Mouse (Mus musculus) limb, embryonic 14.5 days (tissue): ENCODE measurements around the gene Hrh3. TPM values are rescaled to one million over a fixed set of nuclear protein-coding genes. Genes with fewer than 3 reads are reported as not detected.

Experiments used
- ATAC-seq: fragments of 200-750 bp; cut with Nextera tagmentation; 2 replicates; pipeline ENCODE4 v1.8.0; 2017; ENCODE audit warnings: low read depth, moderate number of reproducible peaks, moderate TSS enrichment; ENCODE audit not compliant: low FRiP score
- DNase-seq: peaks from one replicate; pipeline ENCODE4 v3.0.0-alpha.2; 2015; ENCODE audit warnings: low spot score
- H3K27ac ChIP-seq: fragments of 300-500 bp; sonication (generic); replicated peaks from 2 replicates; pipeline ENCODE4 v1.5.1; 2014; ENCODE audit warnings: low read depth, mild to moderate bottlenecking, low read length, moderate library complexity, mixed read lengths
- H3K27me3 ChIP-seq: fragments of 300-500 bp; sonication (generic); 2 replicates; pipeline ENCODE4 v1.6.1; 2014; ENCODE audit warnings: low read length, mixed read lengths; ENCODE audit not compliant: control insufficient read depth, insufficient read depth
- H3K36me3 ChIP-seq: fragments of 300-500 bp; sonication (generic); 2 replicates; pipeline ENCODE4 v1.6.1; 2014; ENCODE audit warnings: mild to moderate bottlenecking, low read length, moderate library complexity, mixed read lengths; ENCODE audit not compliant: control insufficient read depth, insufficient read depth
- H3K4me1 ChIP-seq: fragments of 300-500 bp; sonication (generic); 2 replicates; pipeline ENCODE4 v1.6.1; 2014; ENCODE audit warnings: antibody characterized with exemption, low read length, mixed read lengths; ENCODE audit not compliant: control insufficient read depth, insufficient read depth
- H3K4me2 ChIP-seq: fragments of 300-500 bp; sonication (generic); replicated peaks from 2 replicates; pipeline ENCODE4 v1.6.1; 2014; ENCODE audit warnings: low read depth, mild to moderate bottlenecking, low read length, moderate library complexity; ENCODE audit not compliant: severe bottlenecking
- H3K4me3 ChIP-seq: fragments of 300-500 bp; sonication (generic); replicated peaks from 2 replicates; pipeline ENCODE4 v1.5.1; 2014; ENCODE audit warnings: low read length
- H3K9ac ChIP-seq: fragments of 300-500 bp; sonication (generic); 2 replicates; pipeline ENCODE4 v1.6.1; 2014; ENCODE audit warnings: mild to moderate bottlenecking, low read depth, low read length, moderate library complexity; ENCODE audit not compliant: severe bottlenecking
- H3K9me3 ChIP-seq: fragments of 300-500 bp; sonication (generic); 2 replicates; pipeline ENCODE4 v1.6.1; 2016; ENCODE audit warnings: low read length; ENCODE audit not compliant: control insufficient read depth
- POLR2A ChIP-seq: fragments of 200-500 bp; IDR thresholded peaks from 2 replicates; pipeline ENCODE4 v1.8.0; 2012; ENCODE audit warnings: inconsistent platforms, mild to moderate bottlenecking, moderate library complexity, borderline replicate concordance; ENCODE audit not compliant: insufficient read depth, insufficient read length; ENCODE audit errors: extremely low read depth
- WGBS: fragments of 180-500 bp; shearing (Covaris S2); extraction: QIAGEN DNeasy Blood & Tissue Kit; methylation state at CpG from one replicate; pipeline ENCODE4 v1.1.7; 2014; 5-methylcytosine and 5-hydroxymethylcytosine counted together
- polyA plus RNA-seq, 2 experiments: library from polyadenylated mRNA; depleted of rRNA in 1 of 2; stranded (reverse) in 1 of 2; unstranded in 1 of 2; fragments of >200 nt; fragmentation: Nextera tagmentation in 1 of 2; extraction: Ambion mirVana in 1 of 2; gene quantifications; 2 replicates each; pipeline versions ENCODE4 v1.2.1 to v1.2.3; 2012 to 2014

Gene Hrh3
- polyA plus RNA-seq, 2 experiments, result 0.10 to 0.17 TPM

DNA sequence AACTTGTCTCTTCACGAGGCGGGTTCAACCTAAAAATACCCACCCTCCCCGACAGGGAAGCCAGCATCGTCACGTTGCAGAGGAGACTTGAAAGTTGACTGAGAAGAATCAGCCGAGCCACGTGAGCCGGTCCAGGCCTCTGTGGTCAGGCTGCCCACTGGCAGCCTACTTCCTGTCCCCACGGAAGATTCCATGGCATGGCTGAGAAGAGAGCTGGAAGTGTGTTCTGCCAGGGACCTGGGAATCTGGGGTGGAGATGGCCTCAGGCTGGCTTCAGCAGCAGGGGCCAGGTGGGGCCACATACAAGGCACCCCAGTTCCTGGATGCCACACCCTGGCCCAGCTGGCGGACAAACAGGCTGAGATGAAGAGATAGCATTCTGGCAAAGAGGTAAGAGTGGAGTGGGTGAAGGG is 11.8 kb upstream of the Hrh3 start:
- Histone ChIP-seq H3K9ac (no peak overlapping the region), H3K4me1 (peaks cover 11% of the 10 kb centered on the region), H3K27me3 (no peaks in the 10 kb centered on the region), H3K36me3 (no peaks in the 10 kb centered on the region), H3K9me3 (no peaks in the 10 kb centered on the region), H3K27ac (no peak overlapping the region), H3K4me3 (no peak overlapping the region), H3K4me2 (no peak overlapping the region)
- WGBS, result 66% methylated on average over 10 of the region's 10 CpGs
- TF ChIP-seq POLR2A, result no peak
- no peak for ATAC-seq
- DNase-seq, result no peak

DNA sequence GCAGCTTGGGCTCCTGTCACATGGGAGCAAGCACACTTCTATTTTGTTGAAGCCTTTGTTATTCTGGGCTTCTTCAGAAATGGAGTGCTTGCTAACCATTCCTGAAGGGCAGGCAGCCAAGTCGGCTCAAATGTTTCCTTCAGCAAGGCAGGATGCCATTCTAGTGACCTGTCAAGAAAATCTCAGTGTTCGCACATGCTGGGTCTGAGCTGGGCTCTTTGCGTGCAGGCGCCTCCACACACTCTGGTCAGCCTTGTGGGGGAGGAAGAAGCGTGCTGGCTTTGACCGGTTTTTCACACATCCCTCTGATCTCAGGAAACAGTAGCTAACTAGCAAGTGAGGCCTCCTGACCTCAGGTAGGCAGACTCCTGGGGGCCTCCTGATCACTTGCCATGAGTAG is 11.0 kb upstream of the Hrh3 start:
- ATAC-seq (no peak), DNase-seq (no peak)
- WGBS, result 46% methylated on average over 6 of the region's 6 CpGs
- Histone ChIP-seq H3K4me3 (no peak overlapping the region), H3K9ac (no peak overlapping the region), H3K27me3 (no peaks in the 10 kb centered on the region), H3K9me3 (no peaks in the 10 kb centered on the region), H3K27ac (no peak overlapping the region), H3K36me3 (no peaks in the 10 kb centered on the region), H3K4me2 (no peak overlapping the region), H3K4me1 (peaks cover 10% of the 10 kb centered on the region)
- TF ChIP-seq POLR2A, result no peak

GRCm38 (mm10) chr2:180113909-180114890 is 9.9 kb upstream of the Hrh3 start:
- Histone ChIP-seq H3K9me3 (no peaks in the 10 kb centered on the region), H3K4me3 (no peak overlapping the region), H3K4me1 (peaks cover 5% of the 10 kb centered on the region; the same call in 1 of the 2 replicates), H3K9ac (no peak overlapping the region), H3K27me3 (no peaks in the 10 kb centered on the region), H3K27ac (no peak overlapping the region), H3K4me2 (no peak overlapping the region), H3K36me3 (no peaks in the 10 kb centered on the region)
- no peak for ATAC-seq
- 60% methylated on average over 17 of the region's 17 CpGs for WGBS
- DNase-seq, result no peak
- TF ChIP-seq POLR2A, result no peak

DNA sequence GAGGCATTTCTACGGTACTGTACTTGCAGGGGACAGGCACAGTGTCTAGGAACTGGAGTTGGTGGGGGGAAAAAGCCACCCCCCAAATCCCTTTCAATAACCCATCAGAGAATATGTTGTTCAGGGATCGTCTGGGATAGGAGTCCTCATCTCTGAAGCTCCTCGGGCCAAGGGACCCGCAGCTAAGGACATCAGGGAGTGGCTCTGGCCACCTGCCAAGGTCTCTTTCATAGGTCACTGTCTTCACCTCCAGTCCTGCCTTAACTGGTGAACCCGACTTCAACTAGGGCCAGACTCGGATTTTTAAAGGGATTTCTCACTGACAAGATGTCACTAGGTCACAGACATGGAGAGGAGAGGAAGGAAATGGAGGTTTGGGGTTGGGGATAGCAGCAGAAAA is 4.0 kb upstream of the Hrh3 start:
- Histone ChIP-seq H3K27ac (no peak overlapping the region), H3K27me3 (peaks cover 25% of the 10 kb centered on the region), H3K9me3 (no peaks in the 10 kb centered on the region), H3K4me1 (peaks cover 10% of the 10 kb centered on the region), H3K9ac (no peak overlapping the region), H3K36me3 (no peaks in the 10 kb centered on the region), H3K4me2 (no peak overlapping the region), H3K4me3 (no peak overlapping the region)
- no peak for TF ChIP-seq POLR2A
- ATAC-seq (no peak), DNase-seq (no peak)
- 68% methylated on average over 6 of the region's 6 CpGs for WGBS

DNA sequence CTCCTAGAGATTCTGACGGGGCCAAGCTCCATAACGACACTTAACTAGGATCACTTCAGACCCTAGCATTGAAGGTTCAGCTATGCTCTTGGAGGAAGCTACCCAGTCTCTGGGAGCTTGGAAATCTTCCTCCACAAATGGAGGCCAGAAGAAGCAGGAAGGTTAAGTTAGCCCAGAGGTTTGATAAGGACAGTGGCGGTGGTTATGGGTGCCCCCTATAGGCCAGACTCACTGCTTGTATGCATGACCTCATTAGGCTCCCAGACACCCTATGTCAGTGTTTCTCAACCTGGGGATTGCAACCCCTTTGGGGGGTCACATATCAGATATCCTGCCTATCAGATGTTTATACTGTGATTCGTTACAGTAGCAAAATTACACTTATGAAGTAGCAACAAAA is 2.8 kb upstream of the Hrh3 start:
- TF ChIP-seq POLR2A, result no peak
- DNase-seq, result no peak
- Histone ChIP-seq H3K27me3 (peaks cover 37% of the 10 kb centered on the region), H3K9ac (no peak overlapping the region), H3K4me2 (no peak overlapping the region), H3K4me1 (peaks cover 13% of the 10 kb centered on the region), H3K9me3 (no peaks in the 10 kb centered on the region), H3K36me3 (no peaks in the 10 kb centered on the region), H3K4me3 (no peak overlapping the region), H3K27ac (no peak overlapping the region)
- ATAC-seq, result no peak
- 75% methylated on average over 4 of the region's 4 CpGs for WGBS
